Mouse (Mus musculus): ENCODE data around the gene Aifm3.
"Not testable (repeated sequence)": the region's sequence is repeated elsewhere in the genome, so short reads cannot be mapped to it uniquely, and the experiment has no call there.

DNA sequence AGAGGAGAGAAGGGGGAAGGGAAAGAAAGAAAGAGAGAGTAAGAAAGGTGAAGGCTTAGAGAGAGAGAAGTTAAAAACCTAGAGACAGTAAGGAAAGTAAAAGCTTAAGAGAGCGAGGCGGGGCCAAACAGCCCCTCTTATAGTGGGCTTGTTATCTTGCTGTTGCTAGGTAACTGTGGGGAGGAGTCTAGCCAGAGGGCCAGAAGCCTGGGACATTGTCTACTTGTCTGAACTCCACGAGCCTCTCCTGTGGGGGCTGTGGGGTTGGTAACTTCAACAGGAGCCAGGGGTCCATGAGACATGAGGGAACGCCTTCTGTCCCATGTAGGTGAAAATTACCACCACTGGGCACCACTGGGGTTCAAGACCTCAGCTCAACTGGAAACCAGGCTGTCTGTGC lies 65.3 kb downstream of the Aifm3 start:
- TF ChIP-seq CTCF (IDR thresholded peaks at IDR 0.05; ENCODE audit: insufficient read depth, low read length); POLR2A (IDR thresholded peaks at IDR 0.05; ENCODE audit: borderline replicate concordance, extremely low read depth, low read depth, low read length): not testable (repeated sequence)

Data from lung, adult 2 months (tissue).